Mouse (Mus musculus): Measurements from ENCODE around the gene Ulk4.

GRCm38 (mm10) chr9:121217742-121218141, 59.3 kb downstream of the Ulk4 start:
- no peak for TF ChIP-seq CTCF (IDR thresholded peaks at IDR 0.05; ENCODE audit: insufficient read depth, low read length)
- no peak for TF ChIP-seq POLR2A (IDR thresholded peaks at IDR 0.05; ENCODE audit: borderline replicate concordance, extremely low read depth, low read depth, low read length)

All from lung, adult 2 months (tissue).